In genomic region chr1:135645459-135646195, GRCm38 (mm10) we compare ENCODE assay signal across 15 mouse cellular contexts. TPM values are rescaled to one million over a fixed set of nuclear protein-coding genes. Genes with fewer than 3 reads are reported as not detected.
DNase-seq lines count a peak whose midpoint lies in the region; ATAC-seq lines count a peak whose summit lies in the region.
"Had no signal": no experiment of that assay in that cellular context is flagged by ENCODE, and none has a peak within 500 bp of the region (broad histone marks: within the 10 kb centered on the region; RNA-seq: fewer than 3 reads in every experiment).

No protein-coding gene starts in this region.

- no peak overlapping the region for H3K4me3 ChIP-seq in forebrain, embryonic 16.5 days (replicated peaks; ENCODE audit: low read length)
- no peak overlapping the region for H3K4me3 ChIP-seq in midbrain, embryonic 11.5 days (ENCODE audit: low read depth, low read length)
- H3K4me3 ChIP-seq: erythroblast, embryonic 14.5 days; heart, embryonic 15.5 days; intestine, embryonic 15.5 days; megakaryocyte, embryonic 14.5 days had no signal

- H3K27ac ChIP-seq in forebrain, embryonic 16.5 days (ENCODE audit: low read length) = peak overlapping the region; percentile 52
- H3K27ac ChIP-seq in midbrain, embryonic 11.5 days (ENCODE audit: low read depth, low read length) = no peak overlapping the region
- H3K27ac ChIP-seq: heart, embryonic 15.5 days; intestine, embryonic 15.5 days had no signal

- H3K9me3 ChIP-seq in forebrain, embryonic 16.5 days (ENCODE audit: control insufficient read depth, low read length) = no peaks in the 10 kb centered on the region
- H3K9me3 ChIP-seq in midbrain, embryonic 11.5 days (ENCODE audit: control insufficient read depth, low read length) = no peaks in the 10 kb centered on the region
- H3K9me3 ChIP-seq: heart, embryonic 15.5 days; intestine, embryonic 15.5 days had no signal

- no peak overlapping the region for H3K9ac ChIP-seq in forebrain, embryonic 16.5 days (replicated peaks; ENCODE audit: low read depth, low read length)
- no peak overlapping the region for H3K9ac ChIP-seq in midbrain, embryonic 11.5 days (ENCODE audit: low read length)
- H3K9ac ChIP-seq: heart, embryonic 15.5 days; intestine, embryonic 15.5 days had no signal

- DNase-seq in heart, adult 11 months = peak; percentile 87
- DNase-seq in heart, postnatal 14 days = no peak
- peak; percentile 72 for DNase-seq in midbrain, embryonic 11.5 days (ENCODE audit: low spot score, missing footprints)
- DNase-seq in retina, embryonic 14.5 days (ENCODE audit: low spot score) = peak; percentile 75
- no peak for DNase-seq in gastrocnemius, postnatal 25 days
- DNase-seq in frontal cortex, postnatal 10 days (ENCODE audit: low spot score in 2 of 2) = no peak
- no peak for DNase-seq in cerebellum, adult 9-10 months
- DNase-seq: adrenal gland, postnatal 14 days; gastrocnemius, postnatal 10 days; kidney, postnatal 4 days had no signal

- intact Hi-C loops in heart, postnatal 14 days (cut with DNase I) = no loop called here

- peak; percentile 85 for ATAC-seq in forebrain, embryonic 16.5 days
- peak; percentile 72 for ATAC-seq in midbrain, embryonic 11.5 days (ENCODE audit: low FRiP score)
- ATAC-seq: intestine, embryonic 15.5 days had no signal

- WGBS in forebrain, embryonic 16.5 days = 35% methylated on average over 8 of the region's 8 CpGs
- WGBS in midbrain, embryonic 11.5 days = 57% methylated on average over 8 of the region's 8 CpGs

- peaks cover 19% of the 10 kb centered on the region for H3K4me1 ChIP-seq in forebrain, embryonic 16.5 days (replicated peaks; ENCODE audit: control insufficient read depth, insufficient read depth, low read length)
- H3K4me1 ChIP-seq in midbrain, embryonic 11.5 days (ENCODE audit: control insufficient read depth, insufficient read depth, low read length) = peaks cover 2% of the 10 kb centered on the region; the same call in 1 of the 2 replicates
- H3K4me1 ChIP-seq: intestine, embryonic 15.5 days had no signal

- H3K4me2 ChIP-seq in forebrain, embryonic 16.5 days (ENCODE audit: low read length) = no peak overlapping the region
- no peak overlapping the region for H3K4me2 ChIP-seq in midbrain, embryonic 11.5 days
- H3K4me2 ChIP-seq: heart, embryonic 15.5 days; intestine, embryonic 15.5 days had no signal

- no peaks in the 10 kb centered on the region for H3K27me3 ChIP-seq in forebrain, embryonic 16.5 days (replicated peaks; ENCODE audit: control insufficient read depth, insufficient read depth, low read length)
- no peaks in the 10 kb centered on the region for H3K27me3 ChIP-seq in midbrain, embryonic 11.5 days (ENCODE audit: control insufficient read depth, insufficient read depth, low read length)
- H3K27me3 ChIP-seq: heart, embryonic 15.5 days; intestine, embryonic 15.5 days; megakaryocyte, embryonic 14.5 days had no signal

- no peaks in the 10 kb centered on the region for H3K36me3 ChIP-seq in forebrain, embryonic 16.5 days (ENCODE audit: control insufficient read depth, insufficient read depth)
- no peaks in the 10 kb centered on the region for H3K36me3 ChIP-seq in midbrain, embryonic 11.5 days (ENCODE audit: control insufficient read depth, insufficient read depth, low read length)
- H3K36me3 ChIP-seq: heart, embryonic 15.5 days; intestine, embryonic 15.5 days had no signal

RNA-seq across cellular contexts. Expression of gene Nav1, which starts 38.5 kb away (rescaled TPM):
- total RNA-seq in heart, postnatal 14 days (2021) = 10 to 100 TPM; 25.9 to 34.5 TPM
- polyA plus RNA-seq in forebrain, embryonic 16.5 days (2015; fragmentation: Nextera tagmentation; extraction: Ambion mirVana) = 48.6 and 62.6 TPM in 2 replicates
- 10.4 and 13.3 TPM in 2 replicates for polyA plus RNA-seq in midbrain, embryonic 11.5 days (2014; fragmentation: Nextera tagmentation; extraction: Ambion mirVana)
- 10 to 100 TPM in 1 of 2 experiments, 1 to 10 TPM in 1; 7.9 to 11.1 TPM for total RNA-seq in gastrocnemius, postnatal 25 days (2021)

Comparison
In these comparisons a context has a peak if more than half of its experiments do, and no peak if none do; other contexts are left out.
1. DNase-seq: peak in heart, adult 11 months (single experiment), midbrain, embryonic 11.5 days (single experiment) and retina, embryonic 14.5 days (single experiment); none in heart, postnatal 14 days (0 of 2), gastrocnemius, postnatal 25 days (single experiment), frontal cortex, postnatal 10 days (0 of 2) and cerebellum, adult 9-10 months (single experiment).